Mouse (Mus musculus): ENCODE data around the gene Osbpl6. TPM values are rescaled to one million over a fixed set of nuclear protein-coding genes. Genes with fewer than 3 reads are reported as not detected.
A peak's percentile ranks its signal among the peaks of the same experiment; 100 is the strongest.

The Osbpl6 gene
- polyA plus RNA-seq, 1 experiment from 2014 or later = 9.4 TPM

DNA sequence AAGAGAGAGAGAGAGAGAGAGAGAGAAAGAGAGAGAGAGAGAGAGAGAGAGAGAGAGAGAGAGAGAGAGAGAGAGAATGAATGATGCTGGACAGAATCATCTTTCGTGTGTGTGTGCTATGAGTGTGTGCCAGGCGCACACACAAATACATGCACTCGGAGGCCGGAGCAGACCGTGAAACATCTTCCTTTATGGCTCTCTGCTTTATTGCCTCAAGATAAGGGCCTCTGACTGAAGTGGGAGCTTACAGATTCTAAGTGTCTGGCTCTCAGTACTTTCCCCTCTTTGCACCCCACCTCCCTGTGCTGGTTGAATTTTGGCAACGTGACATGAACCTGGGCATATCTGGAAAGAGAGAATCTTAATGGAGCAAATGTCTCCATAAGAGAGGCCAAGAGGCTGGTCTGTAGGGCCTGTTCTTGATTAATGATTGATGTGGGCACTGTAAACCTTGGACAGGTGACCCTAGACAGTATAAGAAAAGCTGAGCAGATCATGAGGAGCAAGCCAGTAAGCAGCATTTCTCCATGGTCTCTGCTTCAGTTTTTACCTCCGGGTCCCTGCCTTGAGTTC is 29.4 kb downstream of the Osbpl6 start:
- H3K9ac ChIP-seq (ENCODE audit: low read depth, low read length) = no peak overlapping the region
- H3K36me3 ChIP-seq (ENCODE audit: control insufficient read depth, insufficient read depth, low read length) = no peaks in the 10 kb centered on the region
- no peak overlapping the region for H3K4me3 ChIP-seq (ENCODE audit: low read length)
- peak overlapping the region; percentile 26 for H3K27ac ChIP-seq (ENCODE audit: low read length)
- no peaks in the 10 kb centered on the region for H3K4me1 ChIP-seq (ENCODE audit: control insufficient read depth, insufficient read depth, low read length)
- H3K4me2 ChIP-seq (ENCODE audit: low read depth, low read length) = no peak overlapping the region
- H3K27me3 ChIP-seq (replicated peaks; ENCODE audit: control insufficient read depth, insufficient read depth, low read length) = no peaks in the 10 kb centered on the region
- peak; percentile 94 for ATAC-seq
- no peaks in the 10 kb centered on the region for H3K9me3 ChIP-seq (ENCODE audit: control insufficient read depth, low read length)
- 55% methylated on average over 7 of the region's 7 CpGs for WGBS

DNA sequence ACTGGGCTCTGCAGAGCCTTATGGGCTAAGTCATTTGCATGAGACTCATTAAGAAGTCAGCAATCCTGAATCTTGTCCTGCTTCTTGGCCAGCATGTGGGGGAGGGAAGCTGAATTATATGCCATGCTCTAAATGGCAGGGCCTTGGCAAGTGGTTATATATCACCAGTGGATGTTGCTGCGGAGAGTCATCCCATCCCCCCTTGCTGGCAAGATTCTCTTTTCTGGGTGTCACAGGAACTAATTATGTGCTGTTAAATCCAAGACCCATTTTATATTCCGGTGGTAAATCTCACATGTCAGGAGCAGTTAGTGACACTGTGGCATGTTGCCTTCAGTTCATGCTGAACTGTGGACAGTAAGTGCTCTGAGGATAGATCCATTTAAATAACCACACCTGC is 31.1 kb downstream of the Osbpl6 start:
- Histone ChIP-seq H3K4me2 (ENCODE audit: low read depth, low read length) (no peak overlapping the region), H3K9ac (ENCODE audit: low read depth, low read length) (no peak overlapping the region), H3K27me3 (replicated peaks; ENCODE audit: control insufficient read depth, insufficient read depth, low read length) (no peaks in the 10 kb centered on the region), H3K4me1 (ENCODE audit: control insufficient read depth, insufficient read depth, low read length) (no peaks in the 10 kb centered on the region), H3K4me3 (ENCODE audit: low read length) (no peak overlapping the region), H3K27ac (ENCODE audit: low read length) (no peak overlapping the region), H3K9me3 (ENCODE audit: control insufficient read depth, low read length) (no peaks in the 10 kb centered on the region), H3K36me3 (ENCODE audit: control insufficient read depth, insufficient read depth, low read length) (no peaks in the 10 kb centered on the region)
- 79% methylated on average over 2 of the region's 2 CpGs for WGBS
- ATAC-seq = no peak

DNA sequence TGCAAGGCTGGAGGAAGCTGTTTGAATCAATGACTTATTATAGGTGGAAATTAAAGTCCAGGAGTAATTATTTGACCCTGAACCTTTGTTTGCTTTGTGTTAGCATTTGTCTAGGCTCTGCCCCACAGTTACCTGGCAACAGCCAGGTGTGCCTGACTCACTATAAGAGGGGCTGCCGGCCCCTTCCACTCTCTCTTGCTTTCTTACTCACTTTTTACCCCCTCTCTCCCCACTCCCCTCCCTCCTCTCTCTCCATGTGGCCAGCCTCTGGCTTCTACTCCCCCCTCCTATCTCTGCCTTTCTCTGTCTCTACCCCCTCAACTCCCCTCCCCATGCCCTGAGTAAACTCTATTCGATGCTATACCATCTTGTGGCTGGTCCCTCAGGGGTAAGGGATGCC is 33.2 kb downstream of the Osbpl6 start:
- H3K4me1 ChIP-seq (ENCODE audit: control insufficient read depth, insufficient read depth, low read length) = no peaks in the 10 kb centered on the region
- H3K27ac ChIP-seq (ENCODE audit: low read length) = no peak overlapping the region
- no peaks in the 10 kb centered on the region for H3K27me3 ChIP-seq (replicated peaks; ENCODE audit: control insufficient read depth, insufficient read depth, low read length)
- no peak overlapping the region for H3K4me2 ChIP-seq (ENCODE audit: low read depth, low read length)
- no peak for ATAC-seq
- H3K36me3 ChIP-seq (ENCODE audit: control insufficient read depth, insufficient read depth, low read length) = no peaks in the 10 kb centered on the region
- 28% methylated on average over 2 of the region's 2 CpGs for WGBS
- no peak overlapping the region for H3K4me3 ChIP-seq (ENCODE audit: low read length)
- H3K9ac ChIP-seq (ENCODE audit: low read depth, low read length) = no peak overlapping the region
- no peaks in the 10 kb centered on the region for H3K9me3 ChIP-seq (ENCODE audit: control insufficient read depth, low read length)

DNA sequence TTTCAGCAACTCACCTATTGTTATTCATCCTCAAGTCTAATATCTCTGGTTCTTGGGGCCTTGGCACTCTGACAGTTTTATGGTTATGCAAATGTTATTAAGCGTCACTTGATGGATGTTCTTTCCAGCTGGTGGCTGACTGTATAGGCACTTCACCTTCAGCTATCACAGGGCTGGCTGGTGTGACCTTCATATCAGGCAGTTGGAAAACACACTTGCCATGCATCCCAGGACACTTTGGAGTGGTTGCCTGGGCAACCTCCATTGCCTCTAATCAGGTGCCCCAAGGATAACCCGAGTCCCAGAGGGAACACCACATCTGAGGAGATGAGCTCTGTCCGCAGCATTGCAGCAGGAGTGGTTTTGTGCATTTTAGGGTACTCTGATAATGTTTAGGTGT is 35.8 kb downstream of the Osbpl6 start:
- ATAC-seq = peak; percentile 50; the same call in 1 of the 2 replicates
- Histone ChIP-seq H3K4me2 (ENCODE audit: low read depth, low read length) (no peak overlapping the region), H3K36me3 (ENCODE audit: control insufficient read depth, insufficient read depth, low read length) (no peaks in the 10 kb centered on the region), H3K27me3 (replicated peaks; ENCODE audit: control insufficient read depth, insufficient read depth, low read length) (no peaks in the 10 kb centered on the region), H3K4me1 (ENCODE audit: control insufficient read depth, insufficient read depth, low read length) (no peaks in the 10 kb centered on the region), H3K27ac (ENCODE audit: low read length) (no peak overlapping the region), H3K4me3 (ENCODE audit: low read length) (no peak overlapping the region), H3K9me3 (ENCODE audit: control insufficient read depth, low read length) (no peaks in the 10 kb centered on the region), H3K9ac (ENCODE audit: low read depth, low read length) (no peak overlapping the region)
- WGBS = 27% methylated on average over 3 of the region's 3 CpGs

DNA sequence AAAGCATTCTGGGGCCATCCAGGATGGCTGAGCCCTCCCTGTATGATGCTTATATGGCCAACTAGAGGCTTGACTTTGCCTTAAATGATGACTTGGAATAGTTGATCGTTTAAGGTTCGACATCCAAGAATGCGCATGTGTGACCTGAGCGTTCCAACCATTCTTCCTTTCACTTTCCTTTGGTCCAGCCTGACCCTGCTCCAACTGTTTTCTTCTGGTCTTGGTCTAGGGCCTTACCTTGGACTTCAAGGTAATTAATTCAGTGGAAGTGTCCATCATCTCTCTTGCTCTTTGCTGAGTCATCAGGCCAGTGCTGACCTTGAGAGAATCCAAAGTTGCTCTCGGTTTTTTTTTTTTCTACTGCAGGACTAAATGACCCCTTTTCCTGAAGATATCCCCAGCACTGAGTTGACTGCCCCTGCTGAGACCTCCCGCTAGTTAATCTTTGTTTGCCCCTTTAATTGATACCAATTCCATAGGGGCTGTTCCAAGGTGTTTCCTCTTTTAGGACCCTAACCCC is 43.6 kb downstream of the Osbpl6 start:
- ATAC-seq = no peak
- Histone ChIP-seq H3K27ac (ENCODE audit: low read length) (no peak overlapping the region), H3K9me3 (ENCODE audit: control insufficient read depth, low read length) (no peaks in the 10 kb centered on the region), H3K4me1 (ENCODE audit: control insufficient read depth, insufficient read depth, low read length) (no peaks in the 10 kb centered on the region), H3K4me3 (ENCODE audit: low read length) (no peak overlapping the region), H3K27me3 (replicated peaks; ENCODE audit: control insufficient read depth, insufficient read depth, low read length) (no peaks in the 10 kb centered on the region), H3K36me3 (ENCODE audit: control insufficient read depth, insufficient read depth, low read length) (no peaks in the 10 kb centered on the region), H3K4me2 (ENCODE audit: low read depth, low read length) (no peak overlapping the region), H3K9ac (ENCODE audit: low read depth, low read length) (no peak overlapping the region)
- WGBS = 82% methylated on average over 6 of the region's 6 CpGs

DNA sequence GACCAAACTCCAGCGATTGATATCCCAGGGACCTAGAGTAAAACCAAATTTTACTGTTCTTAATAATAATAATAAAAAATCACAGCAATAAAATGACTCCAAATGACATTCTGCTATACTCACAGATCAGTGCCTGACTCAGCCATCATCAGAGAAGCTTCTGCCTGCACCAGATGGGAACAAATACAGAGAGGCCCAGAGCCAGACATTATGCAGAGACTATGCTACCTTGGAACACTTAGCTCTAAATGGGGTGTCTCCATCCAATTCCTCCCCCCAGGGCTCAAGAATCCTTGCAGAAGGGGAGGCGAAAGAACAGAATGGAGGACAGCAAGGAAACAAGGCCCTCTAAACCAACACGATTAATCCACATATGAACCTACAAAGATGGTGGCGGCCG is 60.4 kb downstream of the Osbpl6 start:
- H3K4me1 ChIP-seq (ENCODE audit: control insufficient read depth, insufficient read depth, low read length) = no peaks in the 10 kb centered on the region
- no peak overlapping the region for H3K4me3 ChIP-seq (ENCODE audit: low read length)
- WGBS = 97% methylated on average over 5 of the region's 5 CpGs
- no peak overlapping the region for H3K4me2 ChIP-seq (ENCODE audit: low read depth, low read length)
- no peak overlapping the region for H3K9ac ChIP-seq (ENCODE audit: low read depth, low read length)
- ATAC-seq = no peak
- no peak overlapping the region for H3K27ac ChIP-seq (ENCODE audit: low read length)
- no peaks in the 10 kb centered on the region for H3K36me3 ChIP-seq (ENCODE audit: control insufficient read depth, insufficient read depth, low read length)
- H3K9me3 ChIP-seq (ENCODE audit: control insufficient read depth, low read length) = no peaks in the 10 kb centered on the region
- H3K27me3 ChIP-seq (replicated peaks; ENCODE audit: control insufficient read depth, insufficient read depth, low read length) = no peaks in the 10 kb centered on the region

DNA sequence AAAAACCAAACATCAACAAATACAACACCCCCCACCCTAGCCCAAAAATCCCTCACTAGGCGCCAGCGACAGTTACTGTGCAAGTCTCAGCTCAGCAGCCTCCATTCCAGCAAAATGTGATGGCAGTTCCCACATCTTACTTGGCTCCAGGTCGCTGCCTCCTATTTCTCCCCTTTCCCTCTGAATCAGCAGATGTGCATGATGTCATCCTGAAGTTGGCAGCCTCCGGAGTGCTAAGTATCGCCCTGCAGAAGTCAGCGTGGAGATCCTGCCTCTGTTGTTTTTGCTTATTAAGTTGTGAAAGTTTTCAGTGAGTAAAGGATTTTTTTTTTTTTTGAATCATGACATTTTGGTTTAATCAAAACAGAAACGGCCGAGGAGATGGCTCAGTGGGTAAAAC is 61.9 kb downstream of the Osbpl6 start:
- ATAC-seq = no peak
- H3K4me2 ChIP-seq (ENCODE audit: low read depth, low read length) = no peak overlapping the region
- no peak overlapping the region for H3K4me3 ChIP-seq (ENCODE audit: low read length)
- no peak overlapping the region for H3K9ac ChIP-seq (ENCODE audit: low read depth, low read length)
- WGBS = 61% methylated on average over 8 of the region's 8 CpGs
- H3K27ac ChIP-seq (ENCODE audit: low read length) = no peak overlapping the region
- no peaks in the 10 kb centered on the region for H3K36me3 ChIP-seq (ENCODE audit: control insufficient read depth, insufficient read depth, low read length)
- no peaks in the 10 kb centered on the region for H3K9me3 ChIP-seq (ENCODE audit: control insufficient read depth, low read length)
- H3K27me3 ChIP-seq (replicated peaks; ENCODE audit: control insufficient read depth, insufficient read depth, low read length) = no peaks in the 10 kb centered on the region
- H3K4me1 ChIP-seq (ENCODE audit: control insufficient read depth, insufficient read depth, low read length) = no peaks in the 10 kb centered on the region

DNA sequence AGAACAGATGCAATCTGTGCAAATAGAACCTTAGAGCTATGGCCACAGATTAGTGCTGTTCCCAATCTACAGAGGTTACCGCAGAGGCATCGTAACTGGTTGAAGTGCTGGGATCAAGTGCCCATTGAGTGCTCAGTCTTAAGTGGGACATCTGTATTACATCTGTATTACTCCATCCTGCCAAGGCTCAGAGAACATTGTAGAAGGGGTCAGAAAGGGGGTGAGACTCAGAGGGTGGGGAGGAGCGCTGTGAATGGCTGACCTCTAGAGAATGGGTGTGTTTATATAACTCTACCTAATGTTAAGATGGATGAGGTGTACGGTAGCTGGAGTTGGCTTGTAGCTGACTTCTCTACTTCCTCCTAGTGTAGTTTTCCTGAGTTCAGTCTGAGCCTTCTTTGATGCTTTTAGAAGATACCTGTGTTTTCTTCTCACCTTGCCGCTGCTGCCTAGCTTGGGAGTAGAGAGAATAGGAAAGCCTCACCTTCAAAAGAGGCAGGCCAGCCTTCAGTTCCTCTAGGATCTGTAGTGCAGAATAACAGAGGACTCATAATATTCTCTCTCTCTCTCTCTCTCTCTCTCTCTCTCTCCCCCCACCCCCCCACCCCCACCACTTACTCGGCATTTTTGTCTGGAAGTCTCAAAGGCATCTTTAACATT is 62.9 kb downstream of the Osbpl6 start:
- no peak overlapping the region for H3K4me3 ChIP-seq (ENCODE audit: low read length)

DNA sequence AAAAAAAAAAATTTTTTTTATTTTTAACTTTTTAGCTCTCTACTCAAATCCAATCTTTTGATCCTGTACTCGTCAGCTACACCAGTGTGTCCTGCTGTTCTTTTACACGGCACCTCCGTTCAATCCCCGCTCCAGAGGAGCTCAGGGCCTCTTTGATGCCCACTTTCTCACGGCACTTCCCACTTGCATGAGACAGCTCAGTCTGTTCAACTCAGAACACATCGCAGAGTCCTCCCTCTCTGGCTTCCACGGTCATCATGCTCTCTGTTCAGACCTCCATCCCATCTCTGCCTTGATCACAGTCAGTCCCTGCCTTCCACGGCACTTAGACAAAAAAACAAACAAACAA is 63.4 kb downstream of the Osbpl6 start:
- Histone ChIP-seq H3K9ac (ENCODE audit: low read depth, low read length) (no peak overlapping the region), H3K27me3 (replicated peaks; ENCODE audit: control insufficient read depth, insufficient read depth, low read length) (no peaks in the 10 kb centered on the region), H3K4me1 (ENCODE audit: control insufficient read depth, insufficient read depth, low read length) (no peaks in the 10 kb centered on the region), H3K9me3 (ENCODE audit: control insufficient read depth, low read length) (no peaks in the 10 kb centered on the region), H3K4me2 (ENCODE audit: low read depth, low read length) (no peak overlapping the region), H3K27ac (ENCODE audit: low read length) (no peak overlapping the region), H3K36me3 (ENCODE audit: control insufficient read depth, insufficient read depth, low read length) (no peaks in the 10 kb centered on the region), H3K4me3 (ENCODE audit: low read length) (no peak overlapping the region)
- ATAC-seq = no peak
- 75% methylated on average over 8 of the region's 8 CpGs for WGBS

More for the DNA sequence above, 62.9 kb downstream of the Osbpl6 start:
- Histone ChIP-seq H3K27me3 (replicated peaks; ENCODE audit: control insufficient read depth, insufficient read depth, low read length) (no peaks in the 10 kb centered on the region), H3K27ac (ENCODE audit: low read length) (no peak overlapping the region), H3K36me3 (ENCODE audit: control insufficient read depth, insufficient read depth, low read length) (no peaks in the 10 kb centered on the region), H3K4me2 (ENCODE audit: low read depth, low read length) (no peak overlapping the region), H3K9ac (ENCODE audit: low read depth, low read length) (no peak overlapping the region), H3K4me1 (ENCODE audit: control insufficient read depth, insufficient read depth, low read length) (no peaks in the 10 kb centered on the region), H3K9me3 (ENCODE audit: control insufficient read depth, low read length) (no peaks in the 10 kb centered on the region)
- ATAC-seq = no peak
- 65% methylated on average over 6 of the region's 6 CpGs for WGBS

DNA sequence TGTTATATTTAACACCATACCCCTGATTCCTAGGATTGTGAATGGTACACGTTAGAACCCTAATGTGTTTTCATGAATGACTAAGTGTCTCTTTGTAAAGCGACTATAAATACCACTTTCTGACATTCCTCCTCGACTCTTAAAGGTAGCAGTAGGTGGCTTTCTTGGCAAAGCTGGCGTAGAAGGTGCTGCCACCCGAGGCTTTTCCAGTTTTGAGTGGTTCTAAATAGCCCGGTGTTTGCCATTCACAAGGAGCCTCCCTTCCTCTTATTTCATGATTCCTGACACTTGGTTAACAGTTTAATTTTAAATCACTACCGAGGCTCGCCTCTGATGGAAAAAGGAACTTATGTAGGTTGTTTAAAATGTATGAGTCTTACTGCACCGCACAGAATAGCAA is 64.1 kb downstream of the Osbpl6 start:
- WGBS = 75% methylated on average over 9 of the region's 9 CpGs
- H3K4me1 ChIP-seq (ENCODE audit: control insufficient read depth, insufficient read depth, low read length) = no peaks in the 10 kb centered on the region
- H3K27me3 ChIP-seq (replicated peaks; ENCODE audit: control insufficient read depth, insufficient read depth, low read length) = no peaks in the 10 kb centered on the region
- H3K4me2 ChIP-seq (ENCODE audit: low read depth, low read length) = no peak overlapping the region
- H3K27ac ChIP-seq (ENCODE audit: low read length) = no peak overlapping the region
- no peak overlapping the region for H3K4me3 ChIP-seq (ENCODE audit: low read length)
- H3K36me3 ChIP-seq (ENCODE audit: control insufficient read depth, insufficient read depth, low read length) = no peaks in the 10 kb centered on the region
- H3K9me3 ChIP-seq (ENCODE audit: control insufficient read depth, low read length) = no peaks in the 10 kb centered on the region
- no peak for ATAC-seq
- H3K9ac ChIP-seq (ENCODE audit: low read depth, low read length) = no peak overlapping the region

All from intestine, embryonic 16.5 days (tissue).